Mouse (Mus musculus): ENCODE measurements around the gene Kcnq4.

The Kcnq4 gene

GRCm38 (mm10) chr4:120747941-120748866 is at the start of gene Kcnq4:
Gene Kcnq4 (minus strand): TSS chr4:120748612.
- peak in 1 of 2 experiments; percentile 6 for DNase-seq

- DNase-seq, result no peak
These were observed 48.3 kb upstream of the Kcnq4 start for GRCm38 (mm10) chr4:120796687-120797086.

GRCm38 (mm10) chr4:120795646-120796045 is 47.2 kb upstream of the Kcnq4 start:
- DNase-seq, result no peak

- DNase-seq, result no peak
These were observed 44.5 kb upstream of the Kcnq4 start for GRCm38 (mm10) chr4:120792918-120793317.

- peak in 1 of 2 experiments; percentile 21 for DNase-seq
These were observed 41.6 kb upstream of the Kcnq4 start for GRCm38 (mm10) chr4:120790027-120790426.

- no peak for DNase-seq
These were observed 7.4 kb upstream of the Kcnq4 start for GRCm38 (mm10) chr4:120755801-120756200.

- peak; percentile 87 to 95 for DNase-seq
These were observed 6.9 kb upstream of the Kcnq4 start for GRCm38 (mm10) chr4:120755299-120755698.

- DNase-seq, result no peak
These were observed 1.2 kb upstream of the Kcnq4 start for GRCm38 (mm10) chr4:120749601-120750000.

GRCm38 (mm10) chr4:120747243-120747792 is 1.1 kb downstream of the Kcnq4 start:
- DNase-seq, result peak; percentile 41 to 42

GRCm38 (mm10) chr4:120746552-120747150 is 1.8 kb downstream of the Kcnq4 start:
- peak; percentile 39 for DNase-seq

- DNase-seq, result no peak
These were observed 2.5 kb downstream of the Kcnq4 start for GRCm38 (mm10) chr4:120745731-120746551.

- no peak for DNase-seq
These were observed 4.8 kb downstream of the Kcnq4 start for GRCm38 (mm10) chr4:120743636-120744035.

- peak; percentile 31 to 58 for DNase-seq
These were observed 7.1 kb downstream of the Kcnq4 start for GRCm38 (mm10) chr4:120741303-120741702.

GRCm38 (mm10) chr4:120734012-120734622 is 14.3 kb downstream of the Kcnq4 start:
- peak in 1 of 2 experiments; percentile 34 for DNase-seq

GRCm38 (mm10) chr4:120732737-120733136 is 15.7 kb downstream of the Kcnq4 start:
- no peak for DNase-seq

- DNase-seq, result peak; percentile 76
These were observed 17.3 kb downstream of the Kcnq4 start for GRCm38 (mm10) chr4:120731030-120731644.

- DNase-seq, result no peak
These were observed 17.8 kb downstream of the Kcnq4 start for GRCm38 (mm10) chr4:120730574-120730973.

GRCm38 (mm10) chr4:120730146-120730545 is 18.3 kb downstream of the Kcnq4 start:
- peak; percentile 83 to 94 for DNase-seq

GRCm38 (mm10) chr4:120729441-120729840 is 19.0 kb downstream of the Kcnq4 start:
- no peak for DNase-seq

- no peak for DNase-seq
These were observed 20.6 kb downstream of the Kcnq4 start for GRCm38 (mm10) chr4:120727842-120728241.

GRCm38 (mm10) chr4:120726174-120726573 is 22.2 kb downstream of the Kcnq4 start:
- DNase-seq, result no peak

Measured in cerebellum, postnatal 14 days (tissue).